Mouse (Mus musculus) thymus, adult 2 months (tissue): ENCODE measurements around the gene Zfp281.

Experiments
- CTCF ChIP-seq: fragments of 200-500 bp; IDR thresholded peaks from 2 replicates; pipeline ENCODE4 v1.5.1; 2012; ENCODE audit warnings: mild to moderate bottlenecking, control low read depth, low read length, moderate library complexity, borderline replicate concordance; ENCODE audit not compliant: control insufficient read depth, poor library complexity, insufficient read depth; ENCODE audit errors: extremely low read depth
- POLR2A ChIP-seq: fragments of 200-500 bp; IDR thresholded peaks from 2 replicates; pipeline ENCODE4 v1.6.1; 2012; ENCODE audit warnings: mild to moderate bottlenecking, low read length, control low read depth, moderate library complexity; ENCODE audit not compliant: control insufficient read depth, poor library complexity, insufficient read depth; ENCODE audit errors: extremely low read depth

GRCm38 (mm10) chr1:136596821-136597220 is 27.9 kb upstream of the Zfp281 start:
- no peak for TF ChIP-seq CTCF
- no peak for TF ChIP-seq POLR2A
